Mouse (Mus musculus): ENCODE data around the gene Pithd1. TPM values are rescaled to one million over a fixed set of nuclear protein-coding genes. Genes with fewer than 3 reads are reported as not detected.

Gene Pithd1
- polyA plus RNA-seq, 1 experiment from 2014 or later: 60.6 TPM

DNA sequence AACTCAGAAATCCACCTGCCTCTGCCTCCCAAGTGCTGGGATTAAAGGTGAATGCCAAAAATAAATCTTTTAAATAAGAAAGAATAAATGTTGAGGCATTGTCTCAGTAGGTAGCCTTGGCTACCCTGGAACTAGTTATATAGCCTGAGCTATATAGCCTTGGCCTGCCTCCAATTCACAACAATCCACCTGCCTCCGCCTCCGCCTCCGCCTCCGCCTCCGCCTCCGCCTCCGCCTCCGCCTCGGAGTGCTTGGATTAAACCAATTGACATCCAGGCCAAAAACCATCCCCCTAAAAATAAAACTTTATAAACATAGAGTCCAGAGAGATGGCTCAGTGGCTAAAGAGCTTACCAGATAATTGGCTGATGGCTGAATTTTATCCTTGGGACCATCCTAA is 35.9 kb upstream of the Pithd1 start:
- 98% methylated on average over 9 of the region's 9 CpGs for WGBS
- Histone ChIP-seq H3K9me3 (ENCODE audit: control insufficient read depth, low read length) (no peaks in the 10 kb centered on the region), H3K27ac (ENCODE audit: low read depth, low read length) (no peak overlapping the region), H3K36me3 (ENCODE audit: control insufficient read depth, insufficient read depth, low read length) (no peaks in the 10 kb centered on the region), H3K9ac (ENCODE audit: low read depth, low read length) (no peak overlapping the region), H3K4me1 (replicated peaks; ENCODE audit: control insufficient read depth, insufficient read depth, low read length) (no peaks in the 10 kb centered on the region), H3K27me3 (ENCODE audit: control insufficient read depth, insufficient read depth, low read length) (no peaks in the 10 kb centered on the region), H3K4me2 (replicated peaks; ENCODE audit: low read depth, low read length) (no peak overlapping the region), H3K4me3 (ENCODE audit: low read depth, low read length) (no peak overlapping the region)
- DNase-seq (ENCODE audit: low spot score) (no peak), ATAC-seq (ENCODE audit: low FRiP score) (no peak)

DNA sequence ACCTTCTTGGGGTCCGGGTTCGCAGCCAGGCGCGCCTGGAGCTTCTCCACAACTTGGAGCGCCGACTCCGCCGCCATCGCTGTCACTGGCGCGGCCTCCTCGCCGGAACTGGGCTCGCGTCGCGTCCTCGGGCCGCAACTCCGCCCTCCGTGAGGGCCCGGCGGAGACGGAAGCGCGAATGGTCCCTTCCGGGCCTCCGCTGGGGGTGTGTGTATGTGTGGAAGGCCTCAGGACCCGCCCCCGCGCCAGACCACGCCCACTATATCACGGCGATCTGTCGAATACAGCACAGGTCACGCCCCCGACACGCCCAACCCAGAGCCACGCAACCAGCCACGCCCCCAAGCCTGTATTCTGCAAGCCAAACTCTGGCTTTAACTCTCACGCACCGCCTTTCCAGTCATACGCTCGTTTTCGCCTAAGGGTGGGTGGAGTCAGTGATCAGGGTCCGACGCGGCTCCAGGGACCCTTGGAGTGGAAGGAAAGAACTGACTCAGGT is 34.5 kb upstream of the Pithd1 start, which contains the start of gene Eloa:
Eloa (minus strand) TSS at position 215 of the 499 bp plus-strand sequence.
- Histone ChIP-seq H3K27ac (ENCODE audit: low read depth, low read length) (peak within 1 kb of the TSS; percentile 67), H3K4me2 (replicated peaks; ENCODE audit: low read depth, low read length) (peak within 1 kb of the TSS; percentile 58), H3K9ac (ENCODE audit: low read depth, low read length) (peak within 1 kb of the TSS; percentile 94), H3K9me3 (ENCODE audit: control insufficient read depth, low read length) (no peaks in the 10 kb centered on the region), H3K36me3 (ENCODE audit: control insufficient read depth, insufficient read depth, low read length) (no peaks in the 10 kb centered on the region), H3K4me3 (ENCODE audit: low read depth, low read length) (peak within 1 kb of the TSS; percentile 99), H3K27me3 (ENCODE audit: control insufficient read depth, insufficient read depth, low read length) (no peaks in the 10 kb centered on the region), H3K4me1 (replicated peaks; ENCODE audit: control insufficient read depth, insufficient read depth, low read length) (no peaks in the 10 kb centered on the region)
- ATAC-seq (ENCODE audit: low FRiP score) (peak; percentile 99), DNase-seq (ENCODE audit: low spot score) (peak; percentile 100)
- WGBS: under 1% methylated on average over 37 of the region's 48 CpGs

DNA sequence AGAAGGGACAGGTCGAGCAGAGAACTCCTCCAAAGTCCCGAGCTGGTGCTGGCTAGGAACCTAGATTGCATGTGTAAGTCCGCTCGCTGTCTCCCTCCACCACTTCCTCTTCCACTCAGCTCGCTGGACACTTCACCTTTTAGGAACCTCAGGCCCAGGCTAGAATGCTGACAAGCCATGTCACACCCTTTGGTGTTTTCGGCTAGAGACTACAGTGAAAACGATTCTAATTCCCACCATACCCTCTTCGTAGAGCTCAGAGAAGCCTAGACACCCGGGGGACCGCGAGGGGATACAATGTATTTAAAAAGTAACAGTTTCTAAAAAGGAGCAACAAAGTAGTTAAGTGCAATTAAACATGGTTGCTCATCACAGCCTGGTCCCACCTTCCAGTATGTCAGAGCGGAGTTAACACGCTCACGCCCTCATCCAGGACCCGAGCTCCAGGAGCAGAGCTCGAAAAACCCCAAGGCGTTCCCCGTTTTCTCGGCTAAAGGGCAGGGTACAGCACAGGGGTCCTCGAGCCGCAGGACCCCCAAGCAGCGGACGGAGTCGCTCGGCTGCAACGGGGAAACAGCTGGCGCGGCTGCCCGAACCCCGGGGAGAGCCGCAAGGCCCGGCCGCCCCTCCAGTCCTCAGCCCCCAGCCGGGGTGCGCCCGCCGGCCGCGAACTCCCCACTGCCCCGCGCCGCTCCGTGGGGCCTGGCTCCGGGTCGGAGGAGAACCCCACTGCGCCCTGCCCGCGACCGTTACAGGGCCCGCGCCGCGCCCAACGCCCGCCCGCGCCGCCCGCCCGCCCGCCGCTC is 33.9 kb upstream of the Pithd1 start:
- H3K36me3 ChIP-seq (ENCODE audit: control insufficient read depth, insufficient read depth, low read length): no peaks in the 10 kb centered on the region
- ATAC-seq (ENCODE audit: low FRiP score): peak; percentile 78
- peak overlapping the region; percentile 67 for H3K27ac ChIP-seq (ENCODE audit: low read depth, low read length)
- peak overlapping the region; percentile 58 for H3K4me2 ChIP-seq (replicated peaks; ENCODE audit: low read depth, low read length)
- 2% methylated on average over 47 of the region's 62 CpGs for WGBS
- peak overlapping the region; percentile 99 for H3K4me3 ChIP-seq (ENCODE audit: low read depth, low read length)
- peak overlapping the region; percentile 94 for H3K9ac ChIP-seq (ENCODE audit: low read depth, low read length)
- H3K4me1 ChIP-seq (replicated peaks; ENCODE audit: control insufficient read depth, insufficient read depth, low read length): no peaks in the 10 kb centered on the region
- H3K27me3 ChIP-seq (ENCODE audit: control insufficient read depth, insufficient read depth, low read length): no peaks in the 10 kb centered on the region
- peak; percentile 27 for DNase-seq (ENCODE audit: low spot score)
- no peaks in the 10 kb centered on the region for H3K9me3 ChIP-seq (ENCODE audit: control insufficient read depth, low read length)

DNA sequence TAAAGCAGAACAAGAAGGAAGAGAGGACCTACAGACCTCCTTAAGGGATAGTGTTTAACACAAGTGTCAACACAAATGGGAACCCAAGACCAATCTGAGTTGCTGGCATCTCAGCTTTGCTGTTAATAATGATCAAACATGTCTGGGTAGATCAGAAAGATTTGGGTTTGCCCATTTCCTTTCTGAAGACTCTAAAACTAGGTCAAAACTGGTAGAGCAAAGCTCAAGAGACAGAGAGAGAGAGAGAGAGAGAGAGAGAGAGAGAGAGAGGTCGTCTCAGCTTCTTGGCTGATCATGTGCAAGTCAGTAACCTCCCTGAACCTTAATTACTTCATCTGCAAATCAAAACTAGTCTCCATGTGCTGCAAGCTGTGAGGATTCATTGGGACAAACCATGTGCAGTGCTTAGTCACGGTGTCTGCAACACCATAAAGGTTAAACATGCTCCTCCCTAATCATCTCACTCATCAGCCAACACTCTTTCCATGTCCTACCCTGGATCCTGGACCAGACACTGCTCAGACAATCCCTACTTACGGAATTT is 29.1 kb upstream of the Pithd1 start:
- no peak for ATAC-seq (ENCODE audit: low FRiP score)
- H3K4me3 ChIP-seq (ENCODE audit: low read depth, low read length): no peak overlapping the region
- 93% methylated on average over 3 of the region's 3 CpGs for WGBS

DNA sequence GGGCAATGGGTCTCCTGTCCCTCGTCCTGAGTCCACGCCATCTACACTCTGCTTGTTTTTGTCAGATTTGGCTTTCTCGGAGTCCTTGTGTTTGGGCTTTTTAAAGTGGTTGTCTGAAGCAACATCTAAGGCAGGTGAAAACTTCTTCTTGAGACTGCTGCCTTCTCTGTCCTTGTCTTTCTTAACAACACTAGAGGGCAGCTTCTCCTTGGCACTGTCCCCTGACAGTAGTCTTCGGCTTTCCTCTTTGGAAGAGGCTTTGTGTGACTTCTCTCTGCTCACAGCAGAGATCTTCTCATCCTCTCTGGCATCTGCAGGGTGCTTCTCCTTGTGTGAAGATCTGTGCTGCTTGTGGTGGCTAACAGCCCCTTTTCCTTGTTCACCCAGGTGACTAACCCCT is 23.5 kb upstream of the Pithd1 start:
- Histone ChIP-seq H3K9ac (ENCODE audit: low read depth, low read length) (no peak overlapping the region), H3K9me3 (ENCODE audit: control insufficient read depth, low read length) (no peaks in the 10 kb centered on the region), H3K27ac (ENCODE audit: low read depth, low read length) (no peak overlapping the region), H3K36me3 (ENCODE audit: control insufficient read depth, insufficient read depth, low read length) (peaks cover 18% of the 10 kb centered on the region), H3K4me3 (ENCODE audit: low read depth, low read length) (no peak overlapping the region), H3K27me3 (ENCODE audit: control insufficient read depth, insufficient read depth, low read length) (no peaks in the 10 kb centered on the region), H3K4me2 (replicated peaks; ENCODE audit: low read depth, low read length) (no peak overlapping the region), H3K4me1 (replicated peaks; ENCODE audit: control insufficient read depth, insufficient read depth, low read length) (no peaks in the 10 kb centered on the region)
- DNase-seq (ENCODE audit: low spot score) (no peak), ATAC-seq (ENCODE audit: low FRiP score) (no peak)
- WGBS: 85% methylated on average over 4 of the region's 4 CpGs

More for the DNA sequence above, 29.1 kb upstream of the Pithd1 start:
- Histone ChIP-seq H3K27ac (ENCODE audit: low read depth, low read length) (no peak overlapping the region), H3K9me3 (ENCODE audit: control insufficient read depth, low read length) (no peaks in the 10 kb centered on the region), H3K4me1 (replicated peaks; ENCODE audit: control insufficient read depth, insufficient read depth, low read length) (no peaks in the 10 kb centered on the region), H3K4me2 (replicated peaks; ENCODE audit: low read depth, low read length) (no peak overlapping the region), H3K9ac (ENCODE audit: low read depth, low read length) (no peak overlapping the region), H3K36me3 (ENCODE audit: control insufficient read depth, insufficient read depth, low read length) (no peaks in the 10 kb centered on the region), H3K27me3 (ENCODE audit: control insufficient read depth, insufficient read depth, low read length) (no peaks in the 10 kb centered on the region)
- no peak for DNase-seq (ENCODE audit: low spot score)

DNA sequence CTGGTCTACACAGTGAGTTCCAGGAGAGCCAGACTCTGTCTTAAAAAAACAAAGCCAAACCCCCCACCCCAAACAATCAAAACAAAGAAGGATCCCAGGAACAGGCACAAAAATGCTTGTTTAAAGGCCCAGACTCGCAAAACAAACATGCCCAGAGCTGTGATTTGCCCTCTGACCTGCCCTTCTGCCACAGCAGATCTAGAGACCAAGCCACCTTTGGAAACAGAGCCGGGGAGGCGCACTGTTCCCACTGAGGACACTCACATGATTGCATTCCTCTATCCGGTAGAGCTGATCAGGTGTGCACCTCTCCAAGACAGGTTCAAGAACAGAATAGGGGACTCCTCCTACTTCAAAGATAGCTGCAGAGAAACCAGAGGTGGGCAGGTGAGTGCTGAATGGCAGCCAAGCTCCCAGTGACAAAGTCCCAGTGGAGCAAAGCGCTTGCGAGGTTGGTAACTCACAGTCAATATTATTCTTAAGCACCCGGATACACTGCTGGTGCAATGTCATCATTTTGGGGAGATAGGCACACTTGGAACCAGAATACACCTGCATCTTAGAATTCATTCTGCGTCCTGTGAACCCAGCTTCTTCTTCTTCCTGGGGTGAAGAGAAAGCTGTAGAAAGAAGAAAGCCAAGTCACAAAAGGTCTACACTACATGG is 21.9 kb upstream of the Pithd1 start:
- Histone ChIP-seq H3K4me3 (ENCODE audit: low read depth, low read length) (no peak overlapping the region), H3K27ac (ENCODE audit: low read depth, low read length) (no peak overlapping the region), H3K4me1 (replicated peaks; ENCODE audit: control insufficient read depth, insufficient read depth, low read length) (no peaks in the 10 kb centered on the region), H3K36me3 (ENCODE audit: control insufficient read depth, insufficient read depth, low read length) (peaks cover 28% of the 10 kb centered on the region), H3K27me3 (ENCODE audit: control insufficient read depth, insufficient read depth, low read length) (no peaks in the 10 kb centered on the region), H3K9me3 (ENCODE audit: control insufficient read depth, low read length) (no peaks in the 10 kb centered on the region), H3K4me2 (replicated peaks; ENCODE audit: low read depth, low read length) (no peak overlapping the region), H3K9ac (ENCODE audit: low read depth, low read length) (no peak overlapping the region)
- DNase-seq (ENCODE audit: low spot score) (no peak), ATAC-seq (ENCODE audit: low FRiP score) (no peak)
- WGBS: 87% methylated on average over 8 of the region's 8 CpGs

DNA sequence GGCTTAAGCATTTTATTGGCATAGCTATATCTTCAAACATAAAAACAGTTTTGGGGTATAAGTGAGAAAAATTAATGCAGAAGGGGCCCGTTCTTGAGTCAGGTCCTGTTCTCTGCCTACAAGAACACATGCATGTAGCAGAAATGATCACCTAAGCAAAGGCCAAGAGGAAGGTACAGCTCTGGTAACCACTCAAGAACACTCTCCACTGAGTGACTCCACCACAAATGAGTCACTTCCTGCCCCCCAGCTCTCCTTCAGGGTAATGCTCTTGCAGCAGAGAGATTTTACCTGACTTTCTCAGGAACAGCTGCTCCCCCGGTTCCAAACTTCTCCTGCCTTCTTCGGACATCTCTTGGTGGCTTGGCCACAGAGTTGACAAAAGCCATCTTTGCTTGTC is 19.8 kb upstream of the Pithd1 start:
- Histone ChIP-seq H3K4me1 (replicated peaks; ENCODE audit: control insufficient read depth, insufficient read depth, low read length) (no peaks in the 10 kb centered on the region), H3K9me3 (ENCODE audit: control insufficient read depth, low read length) (no peaks in the 10 kb centered on the region), H3K36me3 (ENCODE audit: control insufficient read depth, insufficient read depth, low read length) (peaks cover 34% of the 10 kb centered on the region), H3K9ac (ENCODE audit: low read depth, low read length) (no peak overlapping the region), H3K4me3 (ENCODE audit: low read depth, low read length) (no peak overlapping the region), H3K27me3 (ENCODE audit: control insufficient read depth, insufficient read depth, low read length) (no peaks in the 10 kb centered on the region), H3K4me2 (replicated peaks; ENCODE audit: low read depth, low read length) (no peak overlapping the region), H3K27ac (ENCODE audit: low read depth, low read length) (no peak overlapping the region)
- no peak for DNase-seq (ENCODE audit: low spot score)
- ATAC-seq (ENCODE audit: low FRiP score): no peak
- WGBS: 92% methylated on average over 3 of the region's 3 CpGs

DNA sequence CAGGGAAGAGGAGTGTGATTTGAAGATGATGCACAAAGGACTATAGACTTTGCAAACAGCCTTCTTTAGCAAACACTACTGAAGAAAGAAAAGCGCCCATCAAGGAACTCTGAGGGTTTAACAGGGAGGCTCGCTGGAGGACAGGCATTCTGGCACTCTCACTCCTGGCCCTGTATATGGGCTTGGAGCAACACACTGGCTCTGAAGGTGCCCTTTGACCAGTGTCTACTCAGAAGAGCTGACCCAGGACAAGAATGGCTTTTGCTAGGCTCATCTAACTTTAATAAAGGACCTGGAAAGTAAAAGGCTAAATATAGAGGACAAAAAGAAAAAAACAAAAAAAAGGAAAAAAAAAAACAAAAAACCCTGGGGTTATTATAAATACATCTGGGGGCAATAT is 17.9 kb upstream of the Pithd1 start:
- H3K9me3 ChIP-seq (ENCODE audit: control insufficient read depth, low read length): no peaks in the 10 kb centered on the region
- peaks cover 30% of the 10 kb centered on the region for H3K36me3 ChIP-seq (ENCODE audit: control insufficient read depth, insufficient read depth, low read length)
- no peaks in the 10 kb centered on the region for H3K27me3 ChIP-seq (ENCODE audit: control insufficient read depth, insufficient read depth, low read length)
- WGBS: 85% methylated on average over 2 of the region's 2 CpGs
- no peak overlapping the region for H3K27ac ChIP-seq (ENCODE audit: low read depth, low read length)
- ATAC-seq (ENCODE audit: low FRiP score) (no peak), DNase-seq (ENCODE audit: low spot score) (no peak)
- no peak overlapping the region for H3K4me3 ChIP-seq (ENCODE audit: low read depth, low read length)
- H3K4me2 ChIP-seq (replicated peaks; ENCODE audit: low read depth, low read length): no peak overlapping the region
- H3K4me1 ChIP-seq (replicated peaks; ENCODE audit: control insufficient read depth, insufficient read depth, low read length): no peaks in the 10 kb centered on the region
- no peak overlapping the region for H3K9ac ChIP-seq (ENCODE audit: low read depth, low read length)

Data from hindbrain, embryonic 11.5 days (tissue).